Mouse (Mus musculus) embryonic facial prominence, embryonic 15.5 days (tissue): ENCODE measurements around the gene Pdzd8. TPM values are rescaled to one million over a fixed set of nuclear protein-coding genes. Genes with fewer than 3 reads are reported as not detected.

Experiments used
- ATAC-seq: fragments of 200-750 bp; cut with Nextera tagmentation; 2 replicates; pipeline ENCODE4 v1.8.0; 2017; ENCODE audit warnings: low read depth, moderate TSS enrichment; ENCODE audit not compliant: insufficient number of reproducible peaks, low FRiP score, low TSS enrichment
- H3K27ac ChIP-seq: fragments of 300-500 bp; sonication (generic); replicated peaks from 2 replicates; pipeline ENCODE4 v1.5.1; 2015; ENCODE audit warnings: mild to moderate bottlenecking, inconsistent platforms
- H3K27me3 ChIP-seq: fragments of 300-500 bp; sonication (generic); 2 replicates; pipeline ENCODE4 v1.6.1; 2015; ENCODE audit warnings: inconsistent platforms
- H3K36me3 ChIP-seq: fragments of 300-500 bp; sonication (generic); 2 replicates; pipeline ENCODE4 v1.6.1; 2015; ENCODE audit warnings: mild to moderate bottlenecking, inconsistent platforms
- H3K4me1 ChIP-seq: fragments of 300-500 bp; sonication (generic); 2 replicates; pipeline ENCODE4 v1.6.1; 2015; ENCODE audit warnings: inconsistent platforms
- H3K4me2 ChIP-seq: fragments of 300-500 bp; sonication (generic); replicated peaks from 2 replicates; pipeline ENCODE4 v1.6.1; 2015; ENCODE audit warnings: mild to moderate bottlenecking, inconsistent platforms
- H3K4me3 ChIP-seq: fragments of 300-500 bp; sonication (generic); replicated peaks from 2 replicates; pipeline ENCODE4 v1.5.1; 2015; ENCODE audit warnings: mild to moderate bottlenecking, inconsistent platforms
- H3K9ac ChIP-seq: fragments of 300-500 bp; sonication (generic); 2 replicates; pipeline ENCODE4 v1.6.1; 2015; ENCODE audit warnings: inconsistent platforms
- H3K9me3 ChIP-seq: fragments of 300-500 bp; sonication (generic); replicated peaks from 2 replicates; pipeline ENCODE4 v1.6.1; 2016; ENCODE audit warnings: inconsistent platforms
- WGBS: fragments of 180-500 bp; shearing (Covaris S2); methylation state at CpG from one replicate; pipeline ENCODE4 v1.1.7; 2015; 5-methylcytosine and 5-hydroxymethylcytosine counted together
- polyA plus RNA-seq: library from polyadenylated mRNA; unstranded; fragments of >200 nt; fragmentation: Nextera tagmentation; extraction: Ambion mirVana; gene quantifications from 2 replicates; pipeline ENCODE4 v1.2.1, GENCODE M21; 2015

The Pdzd8 gene
- polyA plus RNA-seq, 1 experiment from 2014 or later = 10.1 TPM

DNA sequence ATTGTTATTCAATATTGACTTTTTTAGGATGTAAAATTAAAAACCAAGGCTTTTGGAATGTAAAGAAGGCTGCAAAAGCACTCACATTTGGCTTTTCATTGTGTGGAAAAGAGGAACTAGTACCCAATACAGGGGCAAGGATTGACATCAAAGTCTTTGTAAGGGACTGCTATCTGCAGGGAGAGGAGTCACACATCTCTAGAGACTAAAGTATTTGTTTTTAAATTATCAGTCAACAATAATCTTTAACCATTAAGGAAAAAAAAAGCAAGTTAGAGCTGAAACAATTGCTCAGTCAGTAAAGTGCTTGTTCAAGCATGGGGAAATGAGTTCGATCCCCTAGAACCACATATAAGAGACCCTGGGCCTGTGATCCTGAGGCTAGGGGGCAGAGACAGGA is 8.9 kb downstream of the Pdzd8 start:
- Histone ChIP-seq H3K27me3 (no peaks in the 10 kb centered on the region), H3K36me3 (no peaks in the 10 kb centered on the region), H3K4me3 (no peak overlapping the region), H3K4me2 (no peak overlapping the region), H3K4me1 (no peaks in the 10 kb centered on the region), H3K9me3 (no peaks in the 10 kb centered on the region), H3K27ac (no peak overlapping the region), H3K9ac (no peak overlapping the region)
- whole genome bisulfite sequencing = 97% methylated on average over 1 of the region's 1 CpGs
- no peak for ATAC-seq

DNA sequence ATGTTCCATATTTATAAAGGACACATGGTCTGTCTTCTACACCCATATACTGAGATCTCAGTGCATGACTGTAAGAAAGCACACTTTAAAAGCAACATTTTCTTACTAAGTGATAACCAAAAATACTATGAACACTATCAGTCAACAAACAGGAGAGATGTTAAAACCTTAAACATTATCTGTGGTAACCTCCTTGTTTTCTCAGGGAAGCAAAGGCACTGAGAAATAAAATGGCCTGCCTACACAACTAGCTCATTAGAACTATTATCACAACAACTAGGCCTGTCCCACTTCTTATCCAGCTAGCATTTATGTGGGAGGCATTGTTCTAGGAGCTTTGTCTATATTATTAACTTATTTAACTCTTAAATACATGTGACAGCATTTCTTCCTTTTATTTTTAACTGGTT is 14.8 kb downstream of the Pdzd8 start:
- no peak overlapping the region for H3K27ac ChIP-seq
- H3K27me3 ChIP-seq = no peaks in the 10 kb centered on the region
- H3K9me3 ChIP-seq = no peaks in the 10 kb centered on the region
- H3K4me2 ChIP-seq = no peak overlapping the region
- no peak overlapping the region for H3K4me3 ChIP-seq
- no peaks in the 10 kb centered on the region for H3K4me1 ChIP-seq
- ATAC-seq = no peak
- no peaks in the 10 kb centered on the region for H3K36me3 ChIP-seq
- H3K9ac ChIP-seq = no peak overlapping the region

DNA sequence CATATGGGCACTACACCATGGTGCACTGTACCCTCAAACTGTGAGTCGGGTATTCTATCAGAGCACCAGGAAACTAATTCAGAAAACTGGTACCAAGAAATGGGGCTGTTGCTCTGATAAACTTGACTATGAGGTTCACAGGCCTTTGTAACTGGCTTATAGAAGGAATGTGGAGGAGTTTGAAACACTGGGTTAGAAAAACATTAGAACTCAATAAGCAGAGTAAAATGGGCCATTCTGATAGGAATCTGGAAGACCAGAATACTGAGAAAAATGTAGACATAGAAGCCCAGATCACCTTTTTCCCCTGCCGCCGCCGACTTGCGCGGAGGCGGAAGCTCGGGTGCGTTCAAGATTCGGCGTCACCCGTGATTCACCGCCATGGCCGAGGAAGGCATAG is 23.6 kb downstream of the Pdzd8 start, which contains the start of gene Rps12-ps3:
Rps12-ps3 (plus strand) TSS at position 301 of the 400 bp plus-strand sequence.
- Histone ChIP-seq H3K4me2 (no peak within 1 kb of the TSS), H3K4me3 (no peak within 1 kb of the TSS), H3K36me3 (no peaks in the 10 kb centered on the region), H3K4me1 (no peaks in the 10 kb centered on the region), H3K9ac (no peak within 1 kb of the TSS), H3K27ac (no peak within 1 kb of the TSS), H3K27me3 (no peaks in the 10 kb centered on the region), H3K9me3 (no peaks in the 10 kb centered on the region)
- no peak for ATAC-seq
- 92% methylated on average over 12 of the region's 14 CpGs for WGBS

DNA sequence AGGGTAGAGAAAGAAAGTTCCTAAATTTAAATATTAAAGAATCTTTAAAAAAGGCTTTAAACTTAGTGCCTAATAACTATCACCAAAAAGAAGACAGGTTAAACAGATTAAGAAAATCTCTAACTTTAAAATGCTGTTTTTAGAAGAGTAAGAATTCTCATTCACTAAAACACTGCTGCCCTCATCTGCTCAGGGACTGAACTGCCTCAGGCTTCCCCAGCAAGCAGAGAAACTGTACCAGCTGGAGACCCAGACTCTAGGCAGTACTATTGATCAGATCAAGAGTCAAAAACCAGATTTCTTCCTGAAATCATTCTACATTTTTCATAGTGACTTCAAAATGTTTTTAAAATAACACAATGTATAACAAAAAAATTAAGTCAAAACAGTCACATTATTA is 29.0 kb downstream of the Pdzd8 start:
- Histone ChIP-seq H3K9ac (no peak overlapping the region), H3K4me2 (no peak overlapping the region)

DNA sequence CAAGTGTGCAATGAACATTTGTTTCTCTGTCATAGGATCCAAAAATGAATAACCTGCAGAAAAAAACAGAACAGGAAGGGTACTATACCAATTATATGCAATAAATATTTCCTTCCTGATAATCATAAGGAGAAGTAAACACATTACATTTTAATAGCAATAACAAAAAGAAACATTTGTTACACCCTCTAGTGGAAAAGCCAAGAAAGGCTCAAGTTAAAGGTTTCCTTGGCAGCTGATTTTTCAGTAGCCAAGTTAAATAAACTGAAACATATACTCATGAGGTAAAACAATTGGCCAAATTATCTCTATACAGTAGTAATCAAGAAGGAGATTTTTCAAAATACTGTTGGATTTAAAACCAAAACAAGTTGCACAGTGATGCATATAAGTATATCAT is 30.3 kb downstream of the Pdzd8 start:
- Histone ChIP-seq H3K27me3 (no peaks in the 10 kb centered on the region), H3K4me1 (no peaks in the 10 kb centered on the region), H3K4me2 (no peak overlapping the region), H3K9ac (no peak overlapping the region), H3K4me3 (no peak overlapping the region), H3K36me3 (no peaks in the 10 kb centered on the region), H3K9me3 (no peaks in the 10 kb centered on the region), H3K27ac (no peak overlapping the region)
- ATAC-seq = no peak

More for the DNA sequence above, 29.0 kb downstream of the Pdzd8 start:
- no peaks in the 10 kb centered on the region for H3K4me1 ChIP-seq
- H3K27ac ChIP-seq = no peak overlapping the region
- H3K4me3 ChIP-seq = no peak overlapping the region
- H3K9me3 ChIP-seq = no peaks in the 10 kb centered on the region
- no peaks in the 10 kb centered on the region for H3K36me3 ChIP-seq
- no peak for ATAC-seq
- no peaks in the 10 kb centered on the region for H3K27me3 ChIP-seq

DNA sequence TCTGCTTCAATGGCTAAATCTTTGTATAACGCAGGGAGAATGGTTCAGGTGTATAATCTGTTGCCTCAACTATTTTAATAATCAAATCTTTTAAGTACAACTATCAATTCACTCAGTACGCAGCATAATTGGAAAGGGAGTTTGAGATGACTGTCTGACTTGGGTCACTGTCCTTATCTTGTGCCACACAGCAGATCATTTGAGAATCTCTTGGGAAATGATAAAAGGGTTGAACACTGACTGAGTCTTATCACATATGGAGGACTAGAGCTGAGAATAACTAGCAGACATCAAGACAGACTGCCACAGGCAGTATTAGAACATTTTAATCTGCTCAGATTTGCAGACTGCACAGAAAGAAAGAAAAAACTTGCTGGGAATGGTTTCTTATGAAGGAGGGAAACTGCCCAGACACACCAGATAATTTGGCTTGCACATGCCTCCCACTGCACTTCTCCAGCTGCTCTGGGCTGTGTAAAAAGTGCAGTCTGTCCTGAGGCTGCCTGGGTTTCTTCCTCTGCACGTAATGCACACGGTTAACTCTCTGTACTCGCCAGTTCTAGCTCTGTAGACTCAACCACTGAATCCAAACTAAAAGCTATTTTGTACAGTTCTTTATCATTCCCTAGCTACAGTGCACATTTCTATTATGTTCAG is 53.3 kb downstream of the Pdzd8 start:
- 78% methylated on average over 5 of the region's 5 CpGs for WGBS
- ATAC-seq = no peak
- no peak overlapping the region for H3K4me2 ChIP-seq

DNA sequence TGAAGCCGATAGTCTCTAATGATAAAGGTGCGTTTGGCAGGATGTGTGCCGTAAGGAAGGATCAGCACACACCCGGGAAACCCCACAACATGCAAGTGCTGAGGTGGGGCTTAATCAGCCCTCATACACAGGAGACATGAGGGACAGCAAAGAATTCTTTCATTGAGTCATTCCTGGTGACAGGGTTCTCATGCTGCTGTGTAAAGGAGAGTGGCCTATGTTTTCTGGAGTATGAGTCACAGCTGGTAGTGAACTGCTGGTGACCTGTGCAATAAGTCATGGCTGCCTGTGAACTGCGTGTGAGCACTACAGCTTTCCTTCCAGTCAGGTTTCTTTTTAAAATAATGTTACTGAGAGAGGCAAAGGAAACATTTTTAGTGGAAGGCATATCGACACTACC is 55.8 kb downstream of the Pdzd8 start:
- Histone ChIP-seq H3K4me2 (no peak overlapping the region), H3K27me3 (no peaks in the 10 kb centered on the region), H3K4me1 (no peaks in the 10 kb centered on the region), H3K27ac (no peak overlapping the region), H3K36me3 (no peaks in the 10 kb centered on the region), H3K4me3 (no peak overlapping the region), H3K9me3 (no peaks in the 10 kb centered on the region), H3K9ac (no peak overlapping the region)
- WGBS = 86% methylated on average over 6 of the region's 6 CpGs
- no peak for ATAC-seq

More for the DNA sequence above, 53.3 kb downstream of the Pdzd8 start:
- no peak overlapping the region for H3K9ac ChIP-seq
- H3K27ac ChIP-seq = no peak overlapping the region
- no peaks in the 10 kb centered on the region for H3K36me3 ChIP-seq
- no peak overlapping the region for H3K4me3 ChIP-seq
- H3K9me3 ChIP-seq = no peaks in the 10 kb centered on the region
- H3K4me1 ChIP-seq = no peaks in the 10 kb centered on the region
- no peaks in the 10 kb centered on the region for H3K27me3 ChIP-seq

DNA sequence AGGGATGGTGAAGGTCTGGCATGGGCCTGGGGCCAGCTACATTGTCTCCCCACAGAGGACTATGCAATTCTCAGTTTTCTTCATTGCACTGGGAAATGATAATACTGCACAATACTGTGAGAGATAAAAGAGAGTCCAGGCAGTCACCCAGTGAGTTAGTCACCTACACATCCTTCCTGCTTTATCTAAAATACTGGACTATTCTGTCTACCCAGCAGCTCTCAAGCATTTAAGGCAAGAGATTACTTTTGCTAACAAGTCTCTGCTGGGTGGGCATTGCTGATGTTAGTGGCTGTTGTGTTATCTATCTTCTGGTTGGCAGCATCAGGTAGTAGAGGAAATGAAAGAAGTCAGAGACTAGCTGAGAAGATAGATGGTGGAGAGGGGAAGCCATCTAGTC is 56.5 kb downstream of the Pdzd8 start:
- H3K27me3 ChIP-seq = no peaks in the 10 kb centered on the region
- ATAC-seq = no peak
- H3K4me3 ChIP-seq = no peak overlapping the region
- H3K27ac ChIP-seq = no peak overlapping the region
- no peak overlapping the region for H3K9ac ChIP-seq
- H3K36me3 ChIP-seq = no peaks in the 10 kb centered on the region
- H3K4me1 ChIP-seq = no peaks in the 10 kb centered on the region
- H3K4me2 ChIP-seq = no peak overlapping the region
- no peaks in the 10 kb centered on the region for H3K9me3 ChIP-seq

DNA sequence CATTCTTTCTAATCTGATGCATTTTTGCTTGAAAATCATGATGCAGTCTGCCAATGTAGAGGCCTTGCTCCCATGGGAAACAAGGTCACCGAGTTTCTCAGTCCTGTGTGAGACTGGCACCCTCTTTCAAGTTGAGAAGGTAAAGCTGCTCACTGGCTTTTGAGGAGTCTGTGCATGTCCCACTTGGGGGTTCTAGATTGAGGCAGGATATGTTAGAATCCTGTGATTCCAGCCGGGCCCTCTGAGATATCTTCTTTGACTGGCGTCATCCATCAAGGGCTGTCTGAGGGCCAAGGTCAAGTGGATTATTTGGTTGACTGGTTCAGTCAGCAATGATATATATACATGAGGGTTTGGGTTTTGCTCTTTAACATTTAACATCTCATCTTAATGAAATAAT is 63.6 kb downstream of the Pdzd8 start:
- ATAC-seq = no peak
- Histone ChIP-seq H3K9ac (no peak overlapping the region), H3K9me3 (no peaks in the 10 kb centered on the region), H3K4me3 (no peak overlapping the region), H3K36me3 (no peaks in the 10 kb centered on the region), H3K4me1 (no peaks in the 10 kb centered on the region), H3K4me2 (no peak overlapping the region), H3K27ac (no peak overlapping the region), H3K27me3 (no peaks in the 10 kb centered on the region)
- 85% methylated on average over 3 of the region's 3 CpGs for WGBS

DNA sequence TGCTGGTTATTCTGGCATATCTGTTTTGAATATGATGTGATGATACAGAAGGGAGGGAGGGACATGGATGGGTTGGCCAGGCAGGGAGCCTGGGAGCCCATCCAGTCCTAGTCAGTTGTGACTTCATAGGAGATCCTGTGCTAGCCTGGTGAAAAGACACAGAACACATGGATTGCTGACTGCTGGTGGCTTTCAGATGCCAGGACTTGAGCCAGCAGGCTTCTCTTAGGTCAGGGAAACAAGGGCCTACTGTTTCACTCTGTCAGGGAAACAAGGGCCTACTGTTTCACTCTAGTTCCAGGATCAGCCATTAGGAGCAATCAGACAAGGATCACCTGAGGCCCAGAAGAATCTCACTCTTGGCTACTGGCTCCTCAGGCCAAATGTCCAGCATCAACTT is 64.7 kb downstream of the Pdzd8 start:
- Histone ChIP-seq H3K4me1 (no peaks in the 10 kb centered on the region), H3K36me3 (no peaks in the 10 kb centered on the region), H3K9ac (no peak overlapping the region), H3K4me2 (no peak overlapping the region), H3K27me3 (no peaks in the 10 kb centered on the region), H3K9me3 (no peaks in the 10 kb centered on the region), H3K27ac (no peak overlapping the region), H3K4me3 (no peak overlapping the region)
- no peak for ATAC-seq

DNA sequence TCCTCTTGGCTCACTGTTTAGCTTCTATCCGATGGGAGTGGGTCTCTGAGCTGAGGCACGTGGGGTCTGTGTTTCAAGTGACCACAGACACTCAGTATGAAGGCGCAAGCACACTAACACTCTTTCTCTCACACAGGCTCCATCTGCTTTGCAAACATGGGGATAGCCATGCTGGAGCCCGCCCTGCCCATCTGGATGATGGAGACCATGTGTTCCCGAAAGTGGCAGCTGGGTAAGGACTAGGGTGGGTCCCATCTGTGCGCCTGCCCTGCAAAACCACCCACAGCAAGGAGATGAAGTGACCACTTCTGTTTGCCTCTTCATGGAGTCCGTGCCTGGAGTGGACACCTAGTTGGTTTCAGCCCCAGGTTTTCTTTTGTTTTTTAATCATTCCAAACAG is 69.2 kb downstream of the Pdzd8 start:
- Histone ChIP-seq H3K4me3 (no peak overlapping the region), H3K4me2 (no peak overlapping the region), H3K27me3 (no peaks in the 10 kb centered on the region), H3K9me3 (no peaks in the 10 kb centered on the region), H3K9ac (no peak overlapping the region), H3K36me3 (no peaks in the 10 kb centered on the region), H3K27ac (no peak overlapping the region), H3K4me1 (no peaks in the 10 kb centered on the region)
- 71% methylated on average over 7 of the region's 7 CpGs for WGBS
- peak; percentile 15; the same call in 1 of the 2 replicates for ATAC-seq

DNA sequence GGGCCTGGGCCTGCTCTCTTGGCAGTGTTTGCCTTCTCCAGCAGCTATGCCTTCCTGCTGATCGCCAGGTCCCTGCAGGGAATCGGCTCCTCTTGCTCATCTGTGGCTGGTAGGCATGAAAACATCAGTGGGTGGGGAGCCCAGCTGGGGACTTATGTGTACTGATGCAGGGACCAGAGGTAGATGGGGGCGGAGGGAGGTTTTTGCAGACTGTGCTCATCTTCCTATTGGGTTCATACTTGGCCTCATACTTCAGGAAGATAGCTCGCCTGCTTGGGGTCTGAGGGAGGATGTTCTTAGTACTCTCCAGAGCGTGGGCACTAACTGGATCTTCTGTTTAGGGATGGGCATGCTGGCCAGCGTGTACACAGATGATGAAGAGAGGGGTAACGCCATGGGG is 72.4 kb downstream of the Pdzd8 start:
- no peak overlapping the region for H3K9ac ChIP-seq
- no peak overlapping the region for H3K27ac ChIP-seq
- H3K4me2 ChIP-seq = no peak overlapping the region
- H3K4me3 ChIP-seq = no peak overlapping the region
- no peaks in the 10 kb centered on the region for H3K27me3 ChIP-seq
- WGBS = 87% methylated on average over 7 of the region's 7 CpGs
- no peaks in the 10 kb centered on the region for H3K36me3 ChIP-seq
- no peak for ATAC-seq
- no peaks in the 10 kb centered on the region for H3K4me1 ChIP-seq
- no peaks in the 10 kb centered on the region for H3K9me3 ChIP-seq
